Mouse (Mus musculus) intestine, embryonic 15.5 days (tissue): ENCODE measurements around the gene Adam12. TPM values are rescaled to one million over a fixed set of nuclear protein-coding genes. Genes with fewer than 3 reads are reported as not detected.
A peak's percentile ranks its signal among the peaks of the same experiment; 100 is the strongest.

ENCODE experiments used
- ATAC-seq: fragments of 200-750 bp; cut with Nextera tagmentation; 2 replicates; pipeline ENCODE4 v1.8.0; 2017; ENCODE audit warnings: moderate TSS enrichment, moderate library complexity
- H3K27ac ChIP-seq: fragments of 300-500 bp; sonication (generic); 2 replicates; pipeline ENCODE4 v1.5.1; 2015; ENCODE audit warnings: mild to moderate bottlenecking, inconsistent platforms
- H3K27me3 ChIP-seq: fragments of 300-500 bp; sonication (generic); replicated peaks from 2 replicates; pipeline ENCODE4 v1.6.1; 2015; ENCODE audit warnings: inconsistent platforms
- H3K36me3 ChIP-seq: fragments of 300-500 bp; sonication (generic); 2 replicates; pipeline ENCODE4 v1.6.1; 2015; ENCODE audit warnings: inconsistent platforms
- H3K4me1 ChIP-seq: fragments of 300-500 bp; sonication (generic); replicated peaks from 2 replicates; pipeline ENCODE4 v1.6.1; 2015; ENCODE audit warnings: inconsistent platforms
- H3K4me2 ChIP-seq: fragments of 300-500 bp; sonication (generic); replicated peaks from 2 replicates; pipeline ENCODE4 v1.6.1; 2015; ENCODE audit warnings: mild to moderate bottlenecking, inconsistent platforms
- H3K4me3 ChIP-seq: fragments of 300-500 bp; sonication (generic); replicated peaks from 2 replicates; pipeline ENCODE4 v1.5.1; 2015; ENCODE audit warnings: inconsistent platforms
- H3K9ac ChIP-seq: fragments of 300-500 bp; sonication (generic); 2 replicates; pipeline ENCODE4 v1.6.1; 2015; ENCODE audit warnings: inconsistent platforms
- H3K9me3 ChIP-seq: fragments of 300-500 bp; sonication (generic); 2 replicates; pipeline ENCODE4 v1.6.1; 2016; ENCODE audit warnings: inconsistent platforms
- WGBS: fragments of 180-500 bp; shearing (Covaris S2); methylation state at CpG from one replicate; pipeline ENCODE4 v1.1.7; 2015; 5-methylcytosine and 5-hydroxymethylcytosine counted together
- polyA plus RNA-seq: library from polyadenylated mRNA; unstranded; fragments of >200 nt; fragmentation: Nextera tagmentation; extraction: Ambion mirVana; gene quantifications from 2 replicates; pipeline ENCODE4 v1.2.1, GENCODE M21; 2015

Adam12 gene
- polyA plus RNA-seq, 1 experiment from 2014 or later = 6.4 TPM

GRCm38 (mm10) chr7:133931481-133931880 is 300.5 kb downstream of the Adam12 start:
- Histone ChIP-seq H3K9me3 (no peaks in the 10 kb centered on the region), H3K4me3 (no peak overlapping the region), H3K9ac (no peak overlapping the region), H3K4me2 (no peak overlapping the region), H3K27ac (no peak overlapping the region), H3K4me1 (peaks cover 15% of the 10 kb centered on the region), H3K36me3 (no peaks in the 10 kb centered on the region), H3K27me3 (no peaks in the 10 kb centered on the region)
- 93% methylated on average over 11 of the region's 11 CpGs for WGBS
- ATAC-seq = no peak

DNA sequence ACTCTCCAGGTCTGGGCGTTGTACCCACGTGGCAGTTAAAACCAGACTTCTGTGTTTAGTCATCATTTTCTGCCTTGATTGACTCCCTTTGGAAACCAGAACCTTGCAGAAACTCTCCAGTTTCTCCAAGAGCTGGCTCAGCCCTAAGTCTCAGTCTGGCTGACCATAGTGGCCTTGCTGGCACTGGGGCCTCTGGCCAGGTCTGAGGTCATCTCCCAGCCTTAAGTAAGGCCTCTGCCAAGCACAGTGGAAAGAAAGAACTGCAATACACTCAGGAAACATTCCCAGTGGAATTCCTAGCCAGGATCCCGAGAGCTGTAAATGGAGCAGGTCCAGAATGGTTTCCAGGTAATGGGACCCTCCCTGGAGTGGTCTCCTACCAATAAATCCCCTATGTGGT is 303.0 kb downstream of the Adam12 start:
- Histone ChIP-seq H3K4me3 (no peak overlapping the region), H3K9ac (no peak overlapping the region), H3K27me3 (no peaks in the 10 kb centered on the region), H3K9me3 (no peaks in the 10 kb centered on the region), H3K4me1 (peaks cover 8% of the 10 kb centered on the region), H3K4me2 (no peak overlapping the region), H3K36me3 (no peaks in the 10 kb centered on the region), H3K27ac (no peak overlapping the region)
- no peak for ATAC-seq
- 88% methylated on average over 3 of the region's 3 CpGs for WGBS

GRCm38 (mm10) chr7:133925771-133926170 is 306.2 kb downstream of the Adam12 start:
- ATAC-seq = no peak
- Histone ChIP-seq H3K27ac (no peak overlapping the region), H3K9me3 (no peaks in the 10 kb centered on the region), H3K36me3 (no peaks in the 10 kb centered on the region), H3K27me3 (no peaks in the 10 kb centered on the region), H3K4me3 (no peak overlapping the region), H3K4me1 (peaks cover 3% of the 10 kb centered on the region; the same call in 1 of the 2 replicates), H3K9ac (no peak overlapping the region), H3K4me2 (no peak overlapping the region)
- WGBS = 55% methylated on average over 2 of the region's 2 CpGs

DNA sequence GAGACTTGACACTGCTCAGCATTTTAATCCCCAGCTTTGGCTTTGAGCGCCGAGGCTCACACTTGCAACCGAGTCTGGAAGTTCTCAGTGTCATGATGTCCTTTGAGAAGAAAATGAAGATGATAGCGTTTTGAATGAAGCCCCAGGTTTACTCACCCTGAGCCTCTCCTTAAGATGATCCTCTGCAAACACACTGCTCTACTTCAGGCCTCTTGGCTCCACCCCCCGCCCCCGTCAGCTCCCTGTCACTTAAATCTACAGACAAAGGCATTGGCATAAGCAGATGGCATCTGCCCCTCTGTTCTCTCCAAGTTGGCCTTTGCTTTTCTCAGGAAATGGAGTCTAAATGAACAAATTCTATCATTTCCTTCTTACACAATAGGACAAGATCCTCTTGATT is 308.0 kb downstream of the Adam12 start:
- Histone ChIP-seq H3K4me2 (no peak overlapping the region), H3K36me3 (no peaks in the 10 kb centered on the region), H3K9me3 (no peaks in the 10 kb centered on the region), H3K27me3 (no peaks in the 10 kb centered on the region), H3K27ac (no peak overlapping the region), H3K9ac (no peak overlapping the region), H3K4me3 (no peak overlapping the region), H3K4me1 (peaks cover 3% of the 10 kb centered on the region; the same call in 1 of the 2 replicates)
- 0 out of 2 replicates have a peak, but pooled peaks have one; percentile 36 for ATAC-seq
- WGBS = 21% methylated on average over 6 of the region's 6 CpGs

- no peaks in the 10 kb centered on the region for H3K36me3 ChIP-seq
- H3K4me1 ChIP-seq = peaks cover 3% of the 10 kb centered on the region; the same call in 1 of the 2 replicates
- no peak overlapping the region for H3K4me3 ChIP-seq
- H3K27ac ChIP-seq = no peak overlapping the region
- no peak overlapping the region for H3K9ac ChIP-seq
- WGBS = 94% methylated on average over 4 of the region's 4 CpGs
- no peak for ATAC-seq
- H3K9me3 ChIP-seq = no peaks in the 10 kb centered on the region
- H3K27me3 ChIP-seq = no peaks in the 10 kb centered on the region
- no peak overlapping the region for H3K4me2 ChIP-seq
Observed at GRCm38 (mm10) chr7:133921291-133921690, 310.7 kb downstream of the Adam12 start.

DNA sequence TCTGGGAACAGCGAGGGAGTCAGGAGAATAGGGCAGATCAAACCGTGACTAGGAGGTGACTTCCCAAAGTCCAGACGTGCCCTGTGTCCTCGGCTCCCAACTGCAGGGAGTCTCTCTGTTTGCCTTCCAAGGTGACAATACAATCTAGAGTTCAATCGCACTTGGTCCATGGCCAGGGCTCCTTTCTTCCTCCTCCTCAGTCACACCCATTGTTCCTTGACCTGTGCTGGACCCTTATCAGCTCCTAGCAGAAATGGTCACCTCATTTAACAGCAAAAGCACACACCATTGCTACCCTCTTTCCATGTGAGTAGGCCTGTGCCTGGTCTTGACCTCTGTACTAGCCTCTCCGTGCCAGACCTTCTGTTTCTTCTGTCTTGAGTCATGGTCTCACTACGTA is 311.2 kb downstream of the Adam12 start:
- no peak overlapping the region for H3K4me2 ChIP-seq
- H3K27me3 ChIP-seq = no peaks in the 10 kb centered on the region
- WGBS = 69% methylated on average over 7 of the region's 7 CpGs
- no peaks in the 10 kb centered on the region for H3K9me3 ChIP-seq
- no peak overlapping the region for H3K4me3 ChIP-seq
- no peak for ATAC-seq
- H3K4me1 ChIP-seq = peaks cover 3% of the 10 kb centered on the region; the same call in 1 of the 2 replicates
- H3K27ac ChIP-seq = no peak overlapping the region
- no peaks in the 10 kb centered on the region for H3K36me3 ChIP-seq
- H3K9ac ChIP-seq = no peak overlapping the region

GRCm38 (mm10) chr7:133919918-133920317 is 312.0 kb downstream of the Adam12 start:
- Histone ChIP-seq H3K27me3 (no peaks in the 10 kb centered on the region), H3K36me3 (no peaks in the 10 kb centered on the region), H3K4me2 (no peak overlapping the region), H3K27ac (no peak overlapping the region), H3K9me3 (no peaks in the 10 kb centered on the region), H3K9ac (no peak overlapping the region), H3K4me1 (peaks cover 3% of the 10 kb centered on the region; the same call in 1 of the 2 replicates), H3K4me3 (no peak overlapping the region)
- no peak for ATAC-seq
- WGBS = 76% methylated on average over 5 of the region's 5 CpGs

DNA sequence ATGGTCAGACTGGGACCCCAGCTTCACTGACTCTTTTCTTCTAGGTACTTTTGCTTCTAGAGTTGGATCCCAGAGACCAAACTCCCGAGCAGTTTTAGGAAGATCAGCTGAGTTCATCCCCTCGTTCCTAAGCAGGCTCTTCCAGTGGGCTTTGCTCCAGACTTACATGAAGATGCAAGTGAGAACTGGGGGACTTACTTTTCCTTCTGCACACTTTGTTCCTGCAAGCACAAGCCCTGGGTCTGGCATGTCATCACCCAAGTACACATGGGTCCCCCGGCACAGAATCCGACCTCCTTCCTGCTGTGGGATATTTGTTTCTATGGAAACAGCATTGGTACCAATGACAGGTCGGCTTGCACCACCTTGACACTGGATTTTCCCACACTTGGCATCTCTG is 312.6 kb downstream of the Adam12 start:
- H3K4me1 ChIP-seq = peaks cover 1% of the 10 kb centered on the region; the same call in 1 of the 2 replicates
- no peak overlapping the region for H3K9ac ChIP-seq
- 78% methylated on average over 5 of the region's 5 CpGs for WGBS
- no peak overlapping the region for H3K27ac ChIP-seq
- no peaks in the 10 kb centered on the region for H3K9me3 ChIP-seq
- no peaks in the 10 kb centered on the region for H3K36me3 ChIP-seq
- H3K4me2 ChIP-seq = no peak overlapping the region
- no peak overlapping the region for H3K4me3 ChIP-seq
- no peaks in the 10 kb centered on the region for H3K27me3 ChIP-seq
- no peak for ATAC-seq

- Histone ChIP-seq H3K27ac (no peak overlapping the region), H3K4me3 (no peak overlapping the region), H3K4me1 (no peaks in the 10 kb centered on the region), H3K36me3 (no peaks in the 10 kb centered on the region), H3K9ac (no peak overlapping the region), H3K27me3 (no peaks in the 10 kb centered on the region), H3K9me3 (no peaks in the 10 kb centered on the region), H3K4me2 (no peak overlapping the region)
- ATAC-seq = no peak
- 81% methylated on average over 9 of the region's 9 CpGs for WGBS
Observed at GRCm38 (mm10) chr7:133916230-133916629, 315.7 kb downstream of the Adam12 start.

DNA sequence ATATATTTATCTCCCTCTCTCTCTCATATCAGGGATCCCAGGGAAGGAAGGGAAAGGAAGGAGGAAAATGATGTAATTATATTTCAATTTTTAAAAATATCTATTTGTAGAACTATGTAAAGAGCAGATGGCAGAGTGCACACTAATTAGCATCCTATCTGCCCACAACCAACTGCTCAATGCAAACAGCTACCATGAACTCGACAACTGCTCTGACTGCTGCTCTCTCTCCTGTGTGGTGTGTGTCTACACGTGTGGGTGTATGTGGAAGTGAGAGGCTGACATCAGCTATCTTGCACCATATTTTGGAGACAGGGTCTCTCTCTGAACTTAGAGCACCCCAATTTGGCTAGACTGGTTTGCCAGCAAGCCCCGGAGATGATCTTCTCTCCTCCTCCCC is 320.1 kb downstream of the Adam12 start:
- Histone ChIP-seq H3K9ac (no peak overlapping the region), H3K36me3 (no peaks in the 10 kb centered on the region), H3K27ac (no peak overlapping the region), H3K9me3 (no peaks in the 10 kb centered on the region), H3K27me3 (no peaks in the 10 kb centered on the region), H3K4me3 (no peak overlapping the region), H3K4me2 (no peak overlapping the region), H3K4me1 (no peaks in the 10 kb centered on the region)
- no peak for ATAC-seq
- 88% methylated on average over 3 of the region's 3 CpGs for WGBS

DNA sequence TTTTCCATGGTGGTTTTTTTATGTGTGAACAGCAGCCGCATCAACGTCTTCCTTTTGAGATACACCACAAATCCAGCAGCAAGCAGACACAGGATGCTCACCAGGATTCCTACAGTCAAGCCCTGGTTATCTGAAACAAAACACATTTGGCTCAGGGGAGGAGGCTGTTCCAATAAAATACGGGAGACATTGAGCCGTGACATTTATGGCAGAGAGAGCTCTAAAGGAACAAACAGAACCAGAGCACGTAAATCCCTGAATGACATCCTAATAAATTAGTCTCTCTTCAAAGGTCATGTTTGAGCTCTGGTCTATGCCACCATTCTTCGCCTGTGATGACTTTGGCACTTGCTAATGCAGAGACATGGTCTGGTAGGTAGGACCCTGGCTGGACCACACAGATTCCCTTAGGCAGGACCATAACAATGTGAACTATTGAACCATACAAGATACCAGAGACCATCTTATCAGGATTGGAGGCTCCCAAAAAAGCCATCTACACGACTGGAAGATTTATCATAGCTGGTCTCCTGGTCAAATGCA is 322.0 kb downstream of the Adam12 start:
- no peak overlapping the region for H3K27ac ChIP-seq
- no peaks in the 10 kb centered on the region for H3K36me3 ChIP-seq
- H3K4me3 ChIP-seq = no peak overlapping the region
- no peak overlapping the region for H3K4me2 ChIP-seq
- H3K27me3 ChIP-seq = no peaks in the 10 kb centered on the region
- ATAC-seq = no peak
- H3K9ac ChIP-seq = no peak overlapping the region
- H3K9me3 ChIP-seq = no peaks in the 10 kb centered on the region
- 31% methylated on average over 7 of the region's 7 CpGs for WGBS
- H3K4me1 ChIP-seq = no peaks in the 10 kb centered on the region

DNA sequence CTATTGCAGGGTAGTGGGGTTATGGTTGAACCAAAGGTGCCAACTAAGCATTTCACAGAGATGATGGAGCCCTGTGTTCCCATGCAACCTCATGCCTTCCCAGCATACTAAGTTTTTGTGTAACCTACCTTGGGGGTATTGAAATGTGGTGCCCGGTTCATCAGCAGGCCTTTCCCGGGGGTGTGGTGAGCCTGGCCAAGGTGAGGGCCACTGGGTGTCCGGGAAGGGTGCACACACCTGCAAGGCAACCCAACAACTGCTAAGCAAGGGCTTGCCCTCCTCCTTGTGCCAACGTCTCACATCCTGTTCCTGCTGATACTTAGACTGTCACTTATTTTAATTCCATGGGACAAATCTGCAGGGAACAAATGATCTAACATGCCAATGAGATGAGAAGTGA is 323.0 kb downstream of the Adam12 start:
- WGBS = 83% methylated on average over 4 of the region's 4 CpGs

DNA sequence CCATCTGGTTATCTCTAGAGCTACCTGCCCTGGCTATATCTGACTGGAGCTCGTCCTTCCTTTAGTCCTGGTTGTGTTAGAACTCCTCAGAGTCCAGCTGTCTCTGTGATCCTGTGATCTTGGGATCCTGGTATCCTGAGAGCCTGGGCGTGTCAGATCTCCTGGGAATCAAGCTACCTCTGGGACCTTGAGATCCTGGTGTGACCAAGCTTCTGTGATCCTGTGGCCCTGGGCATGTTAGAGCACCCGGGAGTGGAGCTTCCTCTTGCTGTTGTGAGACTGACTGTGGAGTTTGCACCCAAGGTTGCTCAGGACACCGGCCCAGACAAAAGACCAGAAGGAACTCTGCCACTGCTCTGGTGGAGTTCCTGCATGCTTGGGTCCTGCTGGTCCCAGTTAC is 332.6 kb downstream of the Adam12 start:
- ATAC-seq = no peak
- H3K4me3 ChIP-seq = no peak overlapping the region
- WGBS = 84% methylated on average over 4 of the region's 4 CpGs
- no peaks in the 10 kb centered on the region for H3K9me3 ChIP-seq
- no peak overlapping the region for H3K4me2 ChIP-seq
- H3K9ac ChIP-seq = no peak overlapping the region
- H3K27ac ChIP-seq = no peak overlapping the region
- H3K27me3 ChIP-seq = no peaks in the 10 kb centered on the region
- no peaks in the 10 kb centered on the region for H3K36me3 ChIP-seq
- H3K4me1 ChIP-seq = no peaks in the 10 kb centered on the region

More for the DNA sequence above, 323.0 kb downstream of the Adam12 start:
- Histone ChIP-seq H3K27me3 (no peaks in the 10 kb centered on the region), H3K4me2 (no peak overlapping the region), H3K4me3 (no peak overlapping the region), H3K4me1 (no peaks in the 10 kb centered on the region), H3K9ac (no peak overlapping the region), H3K27ac (no peak overlapping the region), H3K36me3 (no peaks in the 10 kb centered on the region), H3K9me3 (no peaks in the 10 kb centered on the region)
- ATAC-seq = no peak
